Mouse (Mus musculus): ENCODE measurements at regions not wholly inside any gene's neighbourhood (a gene's known extent, or its start where the extent isn't known, plus 50 kb on each side); places are given as distances from the start of the nearest gene placed in this dataset.

GRCm38 (mm10) chr17:73052956-73053355 lies 54.8 kb upstream of the Lclat1 start:
- DNase-seq, result no peak

- no peak for DNase-seq
These were observed 54.1 kb upstream of the Lclat1 start for GRCm38 (mm10) chr17:73053479-73054215.

GRCm38 (mm10) chr17:73054226-73054625 lies 53.6 kb upstream of the Lclat1 start:
- no peak for DNase-seq

GRCm38 (mm10) chr17:73055197-73055596 lies 52.6 kb upstream of the Lclat1 start:
- no peak for DNase-seq

- DNase-seq, result no peak
These were observed 52.2 kb upstream of the Lclat1 start for GRCm38 (mm10) chr17:73055611-73056010.

- no peak for DNase-seq
These were observed 51.2 kb upstream of the Lclat1 start for GRCm38 (mm10) chr17:73056616-73057015.
